Mouse (Mus musculus) liver, embryonic 14.5 days (tissue): ENCODE measurements around the gene Adgrb3.

Experiments used
- CTCF ChIP-seq: IDR thresholded peaks from 2 replicates; pipeline ENCODE4 v1.5.1; 2016; ENCODE audit warnings: antibody characterized with exemption, low read depth, control low read depth
- EP300 ChIP-seq: IDR thresholded peaks from 2 replicates; pipeline ENCODE4 v1.6.1; 2016; ENCODE audit warnings: antibody characterized with exemption, low read depth

- TF ChIP-seq CTCF (no peak), EP300 (no peak)
Measured at GRCm38 (mm10) chr1:25542891-25543290, 286.6 kb downstream of the Adgrb3 start.
